ENCODE assay signal across 8 mouse cellular contexts in the genomic region with DNA sequence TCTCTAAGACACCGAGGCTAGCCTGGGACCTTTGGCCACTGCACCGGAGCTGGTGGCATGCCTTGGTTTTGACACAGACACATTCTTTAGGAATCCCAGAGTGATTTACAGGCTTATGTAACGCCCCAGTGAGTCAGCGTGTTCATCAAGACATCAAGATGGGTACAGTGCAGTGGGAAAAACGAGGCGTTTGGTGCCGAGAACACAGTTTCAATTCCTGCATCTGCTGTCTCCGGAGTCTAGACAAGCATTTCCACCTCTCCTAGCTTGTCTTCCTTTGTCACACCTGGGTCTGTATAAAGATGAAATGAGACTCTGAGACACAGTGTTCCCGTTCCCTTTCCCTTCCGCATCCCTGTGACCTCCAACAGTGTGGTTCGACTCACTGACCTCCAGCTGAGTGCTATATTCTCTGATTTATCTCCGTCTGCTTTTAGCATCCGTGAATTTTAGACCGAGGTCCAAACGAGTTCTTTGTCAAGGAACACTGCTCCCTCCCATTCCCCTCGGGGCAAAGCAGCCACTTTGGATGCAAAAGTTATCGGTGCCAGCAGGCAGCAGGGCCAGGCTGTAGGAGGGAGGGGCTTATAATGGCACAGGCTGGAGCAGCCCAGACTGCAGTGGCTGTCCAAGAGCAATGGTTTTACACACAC. TPM values are rescaled to one million over a fixed set of nuclear protein-coding genes. Genes with fewer than 3 reads are reported as not detected.
DNase-seq lines count a peak whose midpoint lies in the region; ATAC-seq and TF ChIP-seq lines count a peak whose summit lies in the region.

No protein-coding gene starts in this region.

- peak; percentile 80 for ATAC-seq in hindbrain, embryonic 12.5 days (ENCODE audit: low FRiP score)

- TF ChIP-seq CTCF in lung, adult 2 months (IDR thresholded peaks at IDR 0.05; ENCODE audit: insufficient read depth, low read length), result no peak

- no peak overlapping the region for H3K9ac ChIP-seq in hindbrain, embryonic 12.5 days

- H3K4me1 ChIP-seq in hindbrain, embryonic 12.5 days, result peaks cover 8% of the 10 kb centered on the region; the same call in 1 of the 2 replicates
- no peaks in the 10 kb centered on the region for H3K4me1 ChIP-seq in lung, adult 2 months (ENCODE audit: control insufficient read depth, insufficient read depth, low read length)

- no peak for TF ChIP-seq POLR2A in lung, adult 2 months (IDR thresholded peaks at IDR 0.05; ENCODE audit: borderline replicate concordance, extremely low read depth, low read depth, low read length)

- no peak overlapping the region for H3K4me3 ChIP-seq in hindbrain, embryonic 12.5 days
- H3K4me3 ChIP-seq in lung, adult 2 months (replicated peaks; ENCODE audit: extremely low read depth, low read depth, low read length), result no peak overlapping the region

- peak overlapping the region; percentile 49; the same call in 1 of the 2 replicates for H3K27ac ChIP-seq in hindbrain, embryonic 12.5 days

- H3K36me3 ChIP-seq in hindbrain, embryonic 12.5 days, result no peaks in the 10 kb centered on the region

- H3K27me3 ChIP-seq in hindbrain, embryonic 12.5 days, result no peaks in the 10 kb centered on the region

- H3K9me3 ChIP-seq in hindbrain, embryonic 12.5 days (replicated peaks), result no peaks in the 10 kb centered on the region

- H3K4me2 ChIP-seq in hindbrain, embryonic 12.5 days (replicated peaks), result peak overlapping the region; percentile 31; the same call in 1 of the 2 replicates

- DNase-seq in layer of hippocampus, adult 18-20 months (ENCODE audit: low spot score in 2 of 2), result peak; percentile 70 to 86
- no peak for DNase-seq in layer of hippocampus, adult 9-10 months (ENCODE audit: low spot score)
- DNase-seq in cerebellum, adult 18-20 months, result peak; percentile 63 to 65
- DNase-seq in left cerebral cortex, adult 8-10 months (ENCODE audit: low spot score in 2 of 2), result peak; percentile 57 to 72
- peak; percentile 83 for DNase-seq in telencephalon, adult 2 months (ENCODE audit: low read depth, low spot score)
- DNase-seq in lung, adult 2 months, result no peak
- DNase-seq in lung, postnatal 25 days (ENCODE audit: low spot score), result no peak

- WGBS in hindbrain, embryonic 12.5 days, result 45% methylated on average over 17 of the region's 17 CpGs
- WGBS in lung, adult 2 months, result 60% methylated on average over 17 of the region's 17 CpGs

RNA-seq across cellular contexts. Expression of a gene that starts 21.9 kb away (rescaled TPM):
- total RNA-seq in layer of hippocampus, adult 18-20 months (2021), result 10 to 100 TPM; 83.3 to 85.1 TPM
- 61.0 and 65.8 TPM in 2 replicates for polyA plus RNA-seq in hindbrain, embryonic 12.5 days (2016; fragmentation: Nextera tagmentation; extraction: Ambion mirVana)
- total RNA-seq in left cerebral cortex, adult 8-10 months (2022), result 10 to 100 TPM; 62.1 to 83.1 (median 75.9) TPM
- polyA plus RNA-seq in lung, adult 2 months (2012; rRNA removed), result 48.9 and 56.6 TPM in 2 replicates

Comparison
In these comparisons a context has a peak if more than half of its experiments do, and no peak if none do; other contexts are left out.
1. DNase-seq: peak in layer of hippocampus, adult 18-20 months (2 of 2), cerebellum, adult 18-20 months (2 of 2), left cerebral cortex, adult 8-10 months (2 of 2) and telencephalon, adult 2 months (single experiment); none in layer of hippocampus, adult 9-10 months (single experiment), lung, adult 2 months (single experiment) and lung, postnatal 25 days (single experiment).